Mouse (Mus musculus): ENCODE data around the gene Sct. TPM values are rescaled to one million over a fixed set of nuclear protein-coding genes. Genes with fewer than 3 reads are reported as not detected.

Sct gene
- polyA plus RNA-seq, 1 experiment from 2014 or later, result 23.2 TPM

Other genes starting within 250 kb of the Sct start
- gene B4galnt4, start 218.0 kb downstream of the Sct start, polyA plus RNA-seq (2015; fragmentation: Nextera tagmentation; extraction: Ambion mirVana), result 4.9 and 5.1 TPM in 2 replicates
- gene Pkp3, start 200.9 kb downstream of the Sct start, polyA plus RNA-seq (2015; fragmentation: Nextera tagmentation; extraction: Ambion mirVana), result 74.2 and 103 TPM in 2 replicates
- gene Sigirr, start 178.6 kb downstream of the Sct start, polyA plus RNA-seq (2015; fragmentation: Nextera tagmentation; extraction: Ambion mirVana), result 14.1 and 14.7 TPM in 2 replicates
- gene Ano9, start 161.3 kb downstream of the Sct start, polyA plus RNA-seq (2015; fragmentation: Nextera tagmentation; extraction: Ambion mirVana), result 22.5 and 26.2 TPM in 2 replicates
- gene Ptdss2, start 156.8 kb downstream of the Sct start, polyA plus RNA-seq (2015; fragmentation: Nextera tagmentation; extraction: Ambion mirVana), result 56.0 and 59.4 TPM in 2 replicates
- 240 and 265 TPM in 2 replicates for gene Rnh1, start 106.3 kb downstream of the Sct start, polyA plus RNA-seq (2015; fragmentation: Nextera tagmentation; extraction: Ambion mirVana)
- gene Hras, start 85.1 kb downstream of the Sct start, polyA plus RNA-seq (2015; fragmentation: Nextera tagmentation; extraction: Ambion mirVana), result 45.1 and 48.0 TPM in 2 replicates
- 7.1 TPM in 2 replicates for gene Lrrc56, start 85.0 kb downstream of the Sct start, polyA plus RNA-seq (2015; fragmentation: Nextera tagmentation; extraction: Ambion mirVana)
- gene Lmntd2, start 65.1 kb downstream of the Sct start, polyA plus RNA-seq (2015; fragmentation: Nextera tagmentation; extraction: Ambion mirVana), result 4.8 and 6.3 TPM in 2 replicates
- 82.3 and 104 TPM in 2 replicates for gene Rassf7, start 63.3 kb downstream of the Sct start, polyA plus RNA-seq (2015; fragmentation: Nextera tagmentation; extraction: Ambion mirVana)
- 57.6 and 67.7 TPM in 2 replicates for gene Phrf1, start 50.3 kb downstream of the Sct start, polyA plus RNA-seq (2015; fragmentation: Nextera tagmentation; extraction: Ambion mirVana)
- 3.5 and 3.6 TPM in 2 replicates for gene Irf7, start 12.7 kb downstream of the Sct start, polyA plus RNA-seq (2015; fragmentation: Nextera tagmentation; extraction: Ambion mirVana)
- gene Cdhr5, start 2.3 kb downstream of the Sct start, polyA plus RNA-seq (2015; fragmentation: Nextera tagmentation; extraction: Ambion mirVana), result 16.0 and 17.0 TPM in 2 replicates
- gene Drd4, start 12.9 kb upstream of the Sct start, polyA plus RNA-seq (2015; fragmentation: Nextera tagmentation; extraction: Ambion mirVana), result 0.18 TPM in 1 of 2 replicates, not detected in the other
- gene Deaf1, start 48.6 kb upstream of the Sct start, polyA plus RNA-seq (2015; fragmentation: Nextera tagmentation; extraction: Ambion mirVana), result 61.3 and 64.3 TPM in 2 replicates
- 35.9 and 36.5 TPM in 2 replicates for gene Tmem80, start 48.6 kb upstream of the Sct start, polyA plus RNA-seq (2015; fragmentation: Nextera tagmentation; extraction: Ambion mirVana)
- 79.4 and 108 TPM in 2 replicates for gene Eps8l2, start 59.7 kb upstream of the Sct start, polyA plus RNA-seq (2015; fragmentation: Nextera tagmentation; extraction: Ambion mirVana)
- 399 and 400 TPM in 2 replicates for gene Taldo1, start 113.1 kb upstream of the Sct start, polyA plus RNA-seq (2015; fragmentation: Nextera tagmentation; extraction: Ambion mirVana)
- 45.8 and 48.1 TPM in 2 replicates for gene Gatd1, start 135.0 kb upstream of the Sct start, polyA plus RNA-seq (2015; fragmentation: Nextera tagmentation; extraction: Ambion mirVana)
- gene Cend1, start 150.4 kb upstream of the Sct start, polyA plus RNA-seq (2015; fragmentation: Nextera tagmentation; extraction: Ambion mirVana), result 2.6 and 3.8 TPM in 2 replicates
- 29.4 and 32.3 TPM in 2 replicates for gene Slc25a22, start 158.8 kb upstream of the Sct start, polyA plus RNA-seq (2015; fragmentation: Nextera tagmentation; extraction: Ambion mirVana)
- 7.6 and 8.2 TPM in 2 replicates for gene Pidd1, start 164.9 kb upstream of the Sct start, polyA plus RNA-seq (2015; fragmentation: Nextera tagmentation; extraction: Ambion mirVana)
- gene Rplp2, start 168.2 kb upstream of the Sct start, polyA plus RNA-seq (2015; fragmentation: Nextera tagmentation; extraction: Ambion mirVana), result 1,060 and 1,250 TPM in 2 replicates
- 34.0 and 38.5 TPM in 2 replicates for gene Pnpla2, start 176.1 kb upstream of the Sct start, polyA plus RNA-seq (2015; fragmentation: Nextera tagmentation; extraction: Ambion mirVana)
- gene Cracr2b, start 182.0 kb upstream of the Sct start, polyA plus RNA-seq (2015; fragmentation: Nextera tagmentation; extraction: Ambion mirVana), result 21.4 and 25.3 TPM in 2 replicates
- gene Cd151, start 188.3 kb upstream of the Sct start, polyA plus RNA-seq (2015; fragmentation: Nextera tagmentation; extraction: Ambion mirVana), result 39.1 and 40.3 TPM in 2 replicates
- gene Polr2l, start 196.0 kb upstream of the Sct start, polyA plus RNA-seq (2015; fragmentation: Nextera tagmentation; extraction: Ambion mirVana), result 62.4 and 63.1 TPM in 2 replicates
- 67.4 and 69.6 TPM in 2 replicates for gene Tspan4, start 196.1 kb upstream of the Sct start, polyA plus RNA-seq (2015; fragmentation: Nextera tagmentation; extraction: Ambion mirVana)

All from stomach, embryonic 16.5 days (tissue).